Mouse (Mus musculus) intestine, postnatal 0 days (tissue): ENCODE measurements around the gene Mex3a. TPM values are rescaled to one million over a fixed set of nuclear protein-coding genes. Genes with fewer than 3 reads are reported as not detected.

Experiments used
- ATAC-seq: fragments of 200-750 bp; cut with Nextera tagmentation; 2 replicates; pipeline ENCODE4 v1.8.0; 2017; ENCODE audit warnings: mild to moderate bottlenecking, moderate TSS enrichment, moderate library complexity
- H3K27ac ChIP-seq: fragments of 300-500 bp; sonication (generic); 2 replicates; pipeline ENCODE4 v1.5.1; 2014; ENCODE audit warnings: mild to moderate bottlenecking, low read depth, low read length, moderate library complexity
- H3K27me3 ChIP-seq: fragments of 300-500 bp; sonication (generic); replicated peaks from 2 replicates; pipeline ENCODE4 v1.6.1; 2014; ENCODE audit warnings: low read length, mixed read lengths; ENCODE audit not compliant: control insufficient read depth, insufficient read depth
- H3K36me3 ChIP-seq: fragments of 300-500 bp; sonication (generic); 2 replicates; pipeline ENCODE4 v1.6.1; 2014; ENCODE audit warnings: mild to moderate bottlenecking, moderate library complexity; ENCODE audit not compliant: control insufficient read depth, insufficient read depth
- H3K4me1 ChIP-seq: fragments of 300-500 bp; sonication (generic); replicated peaks from 2 replicates; pipeline ENCODE4 v1.6.1; 2014; ENCODE audit warnings: antibody characterized with exemption, low read length, mixed read lengths; ENCODE audit not compliant: control insufficient read depth, insufficient read depth
- H3K4me2 ChIP-seq: fragments of 300-500 bp; sonication (generic); replicated peaks from 2 replicates; pipeline ENCODE4 v1.6.1; 2014; ENCODE audit warnings: low read depth, mild to moderate bottlenecking, moderate library complexity
- H3K4me3 ChIP-seq: fragments of 300-500 bp; sonication (generic); 2 replicates; pipeline ENCODE4 v1.5.1; 2014; ENCODE audit warnings: low read depth, low read length
- H3K9ac ChIP-seq: fragments of 300-500 bp; sonication (generic); 2 replicates; pipeline ENCODE4 v1.6.1; 2014; ENCODE audit warnings: mild to moderate bottlenecking, low read depth, low read length
- H3K9me3 ChIP-seq: fragments of 300-500 bp; sonication (generic); 2 replicates; pipeline ENCODE4 v1.6.1; 2016; ENCODE audit warnings: mixed run types; ENCODE audit not compliant: control insufficient read depth
- CTCF ChIP-seq: sonication (generic); IDR thresholded peaks from 2 replicates; pipeline ENCODE4 v1.5.1; 2016; ENCODE audit warnings: low read depth, mild to moderate bottlenecking, control low read depth, antibody characterized with exemption, moderate library complexity
- WGBS: fragments of 180-500 bp; shearing (Covaris S2); extraction: QIAGEN DNeasy Blood & Tissue Kit; methylation state at CpG from one replicate; pipeline ENCODE4 v1.1.7; 2014; 5-methylcytosine and 5-hydroxymethylcytosine counted together
- polyA plus RNA-seq: library from polyadenylated mRNA; unstranded; fragments of >200 nt; fragmentation: Nextera tagmentation; extraction: Ambion mirVana; gene quantifications from 2 replicates; pipeline ENCODE4 v1.2.1, GENCODE M21; 2015

Gene Mex3a
- polyA plus RNA-seq, 1 experiment from 2014 or later, result 2.8 TPM

- Histone ChIP-seq H3K4me3 (no peak overlapping the region), H3K4me2 (no peak overlapping the region), H3K4me1 (peaks cover 3% of the 10 kb centered on the region; the same call in 1 of the 2 replicates), H3K27me3 (no peaks in the 10 kb centered on the region), H3K9ac (no peak overlapping the region), H3K36me3 (no peaks in the 10 kb centered on the region; the same call in 1 of the 2 replicates), H3K9me3 (no peaks in the 10 kb centered on the region), H3K27ac (no peak overlapping the region)
- no peak for TF ChIP-seq CTCF
- ATAC-seq, result no peak
- 53% methylated on average over 7 of the region's 7 CpGs for WGBS
Measured at GRCm38 (mm10) chr3:88529204-88530000, 2.8 kb upstream of the Mex3a start.

- no peak overlapping the region for H3K9ac ChIP-seq
- H3K27me3 ChIP-seq, result no peaks in the 10 kb centered on the region
- peaks cover 3% of the 10 kb centered on the region; the same call in 1 of the 2 replicates for H3K4me1 ChIP-seq
- 32% methylated on average over 11 of the region's 11 CpGs for WGBS
- H3K36me3 ChIP-seq, result no peaks in the 10 kb centered on the region; the same call in 1 of the 2 replicates
- no peaks in the 10 kb centered on the region for H3K9me3 ChIP-seq
- H3K4me3 ChIP-seq, result peak overlapping the region; percentile 76
- H3K4me2 ChIP-seq, result peak overlapping the region; percentile 97
- ATAC-seq, result no peak
- no peak overlapping the region for H3K27ac ChIP-seq
- no peak for TF ChIP-seq CTCF
Measured at GRCm38 (mm10) chr3:88530082-88530864, 1.9 kb upstream of the Mex3a start.

DNA sequence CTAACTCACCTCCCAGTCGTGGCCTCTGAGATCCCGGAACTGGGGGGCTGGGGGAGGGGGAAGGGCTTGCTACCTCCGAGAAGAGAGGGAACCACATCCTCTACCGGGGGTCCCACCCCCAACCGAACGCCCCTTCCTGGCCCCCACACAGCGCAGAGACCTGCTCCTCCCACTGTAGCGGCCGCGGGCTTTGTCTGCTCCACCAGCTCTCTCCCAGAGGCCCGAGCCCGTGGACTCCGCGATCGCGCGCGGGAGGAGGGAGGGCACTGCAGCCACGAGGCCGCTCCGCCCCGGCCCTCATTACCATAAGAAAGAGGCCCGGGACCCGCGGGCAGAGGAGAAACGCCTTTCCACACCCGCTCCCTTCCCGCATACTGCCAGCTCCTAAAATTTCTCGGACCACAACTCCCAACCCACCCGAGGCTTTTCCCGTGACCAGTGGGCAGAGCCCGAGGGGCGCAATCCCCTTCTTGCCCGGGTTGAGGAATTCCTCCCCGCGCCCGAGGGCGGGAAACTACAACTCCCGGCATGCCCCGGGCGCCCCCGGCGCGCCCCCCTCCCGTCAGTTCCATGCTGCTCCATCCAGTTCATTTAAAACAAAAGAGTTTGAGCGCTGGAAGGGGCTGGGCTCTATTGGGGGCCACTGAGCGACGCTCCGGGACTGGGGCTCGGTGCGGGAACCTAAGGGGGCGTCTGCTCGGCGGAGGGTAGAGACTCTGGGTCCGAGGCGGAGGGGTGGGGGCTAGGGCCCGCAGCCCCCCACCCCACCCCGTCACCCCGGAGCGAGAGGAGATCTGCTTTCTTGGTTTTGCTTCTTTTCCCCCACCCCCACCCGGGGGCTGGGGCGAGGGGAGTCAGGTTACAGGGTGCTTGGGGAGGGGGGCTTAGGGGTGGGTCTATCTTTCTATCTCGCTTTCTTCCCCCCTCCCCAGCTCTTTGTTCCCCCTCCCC is 572 bp upstream of the Mex3a start:
- Histone ChIP-seq H3K4me3 (peak overlapping the region; percentile 76), H3K36me3 (no peaks in the 10 kb centered on the region), H3K27me3 (no peaks in the 10 kb centered on the region), H3K4me2 (peak overlapping the region; percentile 97), H3K4me1 (peaks cover 3% of the 10 kb centered on the region; the same call in 1 of the 2 replicates), H3K9ac (peak overlapping the region; percentile 57), H3K27ac (peak overlapping the region; percentile 60), H3K9me3 (no peaks in the 10 kb centered on the region)
- 0 out of 2 replicates have a peak, but pooled peaks have one; percentile 7 for TF ChIP-seq CTCF
- under 1% methylated on average over 62 of the region's 63 CpGs for WGBS
- peak; percentile 69 for ATAC-seq

DNA sequence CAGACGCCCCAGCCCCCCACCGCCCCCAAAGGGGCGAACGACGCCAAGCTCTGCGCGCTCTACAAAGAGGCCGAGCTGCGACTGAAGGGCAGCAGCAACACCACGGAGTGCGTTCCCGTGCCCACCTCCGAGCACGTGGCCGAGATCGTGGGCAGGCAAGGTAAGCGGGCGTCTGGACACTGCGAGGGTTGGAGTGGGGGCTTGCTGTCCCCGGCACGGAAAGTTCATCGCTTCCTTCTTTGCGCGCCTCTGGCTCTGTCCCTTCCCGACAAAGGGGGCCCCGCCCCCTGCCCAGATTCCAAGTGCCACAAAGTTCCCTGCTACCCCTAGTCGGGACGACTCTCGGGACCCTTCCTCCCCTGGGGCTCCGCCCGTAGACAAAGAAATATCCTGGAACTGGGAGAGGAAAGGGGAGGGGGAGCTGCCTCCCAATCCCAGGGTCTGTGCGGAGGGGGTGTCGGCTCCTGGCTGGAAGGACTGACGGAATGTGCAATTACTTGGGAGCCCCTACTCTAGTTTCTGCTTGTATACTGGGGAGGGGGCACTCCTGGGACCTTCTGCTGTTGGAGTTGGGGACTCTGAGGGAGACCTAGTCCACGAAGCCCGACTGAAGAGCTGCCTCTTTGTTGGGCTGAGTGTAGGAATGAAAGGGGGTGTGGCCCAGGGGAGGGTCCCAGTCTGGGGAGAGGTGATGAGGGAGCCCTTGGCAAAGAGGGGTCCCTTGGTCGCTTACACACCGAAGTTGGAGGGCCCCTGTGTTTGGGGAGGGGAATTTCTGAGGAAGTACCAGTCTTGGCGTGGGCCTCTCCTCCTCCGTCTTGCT is 705 bp downstream of the Mex3a start:
- ATAC-seq, result no peak
- WGBS, result 3% methylated on average over 33 of the region's 40 CpGs
- H3K9me3 ChIP-seq, result no peaks in the 10 kb centered on the region
- H3K4me2 ChIP-seq, result peak overlapping the region; percentile 97
- H3K4me3 ChIP-seq, result peak overlapping the region; percentile 76
- no peaks in the 10 kb centered on the region for H3K27me3 ChIP-seq
- H3K9ac ChIP-seq, result peak overlapping the region; percentile 57
- H3K4me1 ChIP-seq, result peaks cover 3% of the 10 kb centered on the region; the same call in 1 of the 2 replicates
- H3K36me3 ChIP-seq, result peaks cover 1% of the 10 kb centered on the region; the same call in 1 of the 2 replicates
- H3K27ac ChIP-seq, result no peak overlapping the region
- TF ChIP-seq CTCF, result no peak

DNA sequence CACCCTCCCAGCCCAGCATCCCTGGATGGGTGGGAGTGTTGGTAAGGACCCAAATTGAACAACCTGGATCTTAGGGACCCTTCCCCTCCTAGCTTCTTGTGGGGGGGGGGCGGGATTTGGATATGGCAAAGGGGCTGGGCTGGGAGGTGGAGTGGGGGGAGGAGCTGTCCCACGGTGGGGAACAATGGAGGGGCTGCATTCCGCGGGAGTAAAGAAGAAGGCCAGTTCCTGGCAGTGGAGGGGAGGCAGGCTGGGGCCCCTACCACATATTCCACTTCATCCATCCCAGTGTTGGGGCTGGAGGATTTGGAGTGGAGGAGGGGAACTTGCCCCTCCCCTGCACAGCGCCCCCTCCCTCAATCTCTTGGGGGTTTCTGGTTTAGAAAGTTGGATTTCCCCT is 1.5 kb downstream of the Mex3a start:
- ATAC-seq, result no peak
- peak overlapping the region; percentile 76 for H3K4me3 ChIP-seq
- H3K27ac ChIP-seq, result no peak overlapping the region
- no peak for TF ChIP-seq CTCF
- peaks cover 3% of the 10 kb centered on the region; the same call in 1 of the 2 replicates for H3K4me1 ChIP-seq
- no peaks in the 10 kb centered on the region for H3K27me3 ChIP-seq
- H3K4me2 ChIP-seq, result peak overlapping the region; percentile 97
- 11% methylated on average over 5 of the region's 5 CpGs for WGBS
- H3K36me3 ChIP-seq, result peaks cover 9% of the 10 kb centered on the region; the same call in 1 of the 2 replicates
- no peaks in the 10 kb centered on the region for H3K9me3 ChIP-seq
- H3K9ac ChIP-seq, result no peak overlapping the region
